Mouse (Mus musculus) gastrocnemius, postnatal 36 days (tissue): Measurements from ENCODE around the gene Top1. TPM values are rescaled to one million over a fixed set of nuclear protein-coding genes. Genes with fewer than 3 reads are reported as not detected.
"Not testable (repeated sequence)": the region's sequence is repeated elsewhere in the genome, so short reads cannot be mapped to it uniquely, and the experiment has no call there.

Experiments used
- DNase-seq, 2 experiments: peaks; one replicate each; pipeline ENCODE4 v3.0.0; 2022
- intact Hi-C: fragments of 180-260 bp; cut with DNase I; formaldehyde crosslinking; loops from one replicate; pipeline ENCODE4 v1.15.1; 2025
- total RNA-seq, 2 experiments: library from RNA; stranded (reverse); gene quantifications; 2 replicates each; pipeline ENCODE4 v1.2.3; 2021

The Top1 gene
- total RNA-seq, 2 experiments from 2014 or later = 30.3 to 34.2 TPM

GRCm38 (mm10) chr2:160628666-160629527 lies 16.8 kb upstream of the Top1 start:
- intact Hi-C loops = no loop called here
- no peak for DNase-seq

- intact Hi-C loops = no loop called here
- DNase-seq = no peak
Measured at GRCm38 (mm10) chr2:160629528-160629830, 16.2 kb upstream of the Top1 start.

- DNase-seq = no peak
- intact Hi-C loops = no loop called here
Measured at GRCm38 (mm10) chr2:160630872-160631597, 14.7 kb upstream of the Top1 start.

GRCm38 (mm10) chr2:160639911-160640717 lies 5.6 kb upstream of the Top1 start:
- intact Hi-C loops = no loop called here
- DNase-seq = no peak

GRCm38 (mm10) chr2:160641176-160641575 lies 4.5 kb upstream of the Top1 start:
- intact Hi-C loops = no loop called here
- no peak for DNase-seq

- DNase-seq = peak in 1 of 2 experiments; percentile 53
- intact Hi-C loops = no loop called here
Measured at GRCm38 (mm10) chr2:160646144-160646844, 606 bp downstream of the Top1 start.

- DNase-seq = no peak
- intact Hi-C loops = no loop called here
Measured at GRCm38 (mm10) chr2:160646845-160647178, 1.1 kb downstream of the Top1 start.

- intact Hi-C loops = no loop called here
- DNase-seq = no peak
Measured at GRCm38 (mm10) chr2:160648097-160648496, 2.4 kb downstream of the Top1 start.

GRCm38 (mm10) chr2:160649072-160649471 lies 3.4 kb downstream of the Top1 start:
- no peak for DNase-seq
- intact Hi-C loops = no loop called here

- intact Hi-C loops = no loop called here
- DNase-seq = no peak
Measured at GRCm38 (mm10) chr2:160651165-160651564, 5.5 kb downstream of the Top1 start.

- DNase-seq = no peak
- intact Hi-C loops = no loop called here
Measured at GRCm38 (mm10) chr2:160653218-160653617, 7.5 kb downstream of the Top1 start.

GRCm38 (mm10) chr2:160655561-160655960 lies 9.9 kb downstream of the Top1 start:
- no peak for DNase-seq
- intact Hi-C loops = no loop called here

- intact Hi-C loops = no loop called here
- DNase-seq = no peak
Measured at GRCm38 (mm10) chr2:160656234-160656633, 10.5 kb downstream of the Top1 start.

- intact Hi-C loops = no loop called here
- no peak for DNase-seq
Measured at GRCm38 (mm10) chr2:160657801-160658442, 12.2 kb downstream of the Top1 start.

GRCm38 (mm10) chr2:160658811-160659210 lies 13.1 kb downstream of the Top1 start:
- intact Hi-C loops = no loop called here
- DNase-seq = no peak

GRCm38 (mm10) chr2:160664421-160664820 lies 18.7 kb downstream of the Top1 start:
- intact Hi-C loops = no loop called here
- DNase-seq = no peak

GRCm38 (mm10) chr2:160664986-160665385 lies 19.3 kb downstream of the Top1 start:
- DNase-seq, intact Hi-C loops: not testable (repeated sequence)

GRCm38 (mm10) chr2:160667259-160667658 lies 21.6 kb downstream of the Top1 start:
- intact Hi-C loops = no loop called here
- no peak for DNase-seq

- DNase-seq = peak in 1 of 2 experiments; percentile 20
- intact Hi-C loops = no loop called here
Measured at GRCm38 (mm10) chr2:160700271-160700670, 54.6 kb downstream of the Top1 start.

- intact Hi-C loops = no loop called here
- no peak for DNase-seq
Measured at GRCm38 (mm10) chr2:160701603-160702002, 55.9 kb downstream of the Top1 start.
